Mouse (Mus musculus) limb, embryonic 12.5 days (tissue): ENCODE measurements at regions not wholly inside any gene's neighbourhood (a gene's known extent, or its start where the extent isn't known, plus 50 kb on each side); places are given as distances from the start of the nearest gene placed in this dataset.
A peak's percentile ranks its signal among the peaks of the same experiment; 100 is the strongest.

ENCODE experiments used
- ATAC-seq: fragments of 200-750 bp; cut with Nextera tagmentation; 2 replicates; pipeline ENCODE4 v1.8.0; 2017; ENCODE audit warnings: low read depth, moderate TSS enrichment; ENCODE audit not compliant: insufficient number of reproducible peaks, insufficient read depth, low FRiP score, low TSS enrichment
- H3K27ac ChIP-seq: fragments of 300-500 bp; sonication (generic); 2 replicates; pipeline ENCODE4 v1.5.1; 2016; ENCODE audit warnings: mild to moderate bottlenecking, moderate library complexity
- H3K27me3 ChIP-seq: fragments of 300-500 bp; sonication (generic); 2 replicates; pipeline ENCODE4 v1.6.1; 2016; ENCODE audit warnings: mild to moderate bottlenecking, moderate library complexity
- H3K36me3 ChIP-seq: fragments of 300-500 bp; sonication (generic); 2 replicates; pipeline ENCODE4 v1.6.1; 2016; ENCODE audit warnings: mild to moderate bottlenecking, moderate library complexity
- H3K4me1 ChIP-seq: fragments of 300-500 bp; sonication (generic); replicated peaks from 2 replicates; pipeline ENCODE4 v1.6.1; 2016
- H3K4me2 ChIP-seq: fragments of 300-500 bp; sonication (generic); 2 replicates; pipeline ENCODE4 v1.6.1; 2016; ENCODE audit warnings: mild to moderate bottlenecking, moderate library complexity
- H3K4me3 ChIP-seq: fragments of 300-500 bp; sonication (generic); replicated peaks from 2 replicates; pipeline ENCODE4 v1.5.1; 2016; ENCODE audit warnings: mild to moderate bottlenecking
- H3K9ac ChIP-seq: fragments of 300-500 bp; sonication (generic); replicated peaks from 2 replicates; pipeline ENCODE4 v1.6.1; 2016; ENCODE audit warnings: mild to moderate bottlenecking, moderate library complexity
- H3K9me3 ChIP-seq: fragments of 300-500 bp; sonication (generic); 2 replicates; pipeline ENCODE4 v1.6.1; 2016; ENCODE audit warnings: mild to moderate bottlenecking, moderate library complexity
- WGBS: fragments of 180-500 bp; shearing (Covaris S2); methylation state at CpG from one replicate; pipeline ENCODE4 v1.1.7; 2016; 5-methylcytosine and 5-hydroxymethylcytosine counted together

GRCm38 (mm10) chr16:31583627-31584026, 79.6 kb upstream of the Dlg1 start:
- no peak overlapping the region for H3K4me3 ChIP-seq
- H3K36me3 ChIP-seq: no peaks in the 10 kb centered on the region
- no peak for ATAC-seq
- H3K4me2 ChIP-seq: no peak overlapping the region
- no peaks in the 10 kb centered on the region for H3K27me3 ChIP-seq
- no peak overlapping the region for H3K27ac ChIP-seq
- no peaks in the 10 kb centered on the region for H3K9me3 ChIP-seq
- WGBS: 91% methylated on average over 2 of the region's 2 CpGs
- H3K9ac ChIP-seq: no peak overlapping the region
- no peaks in the 10 kb centered on the region for H3K4me1 ChIP-seq

GRCm38 (mm10) chr16:31584216-31584823, 78.9 kb upstream of the Dlg1 start:
- no peak overlapping the region for H3K4me3 ChIP-seq
- H3K4me1 ChIP-seq: peaks cover 6% of the 10 kb centered on the region; the same call in 1 of the 2 replicates
- H3K9ac ChIP-seq: no peak overlapping the region
- no peak overlapping the region for H3K27ac ChIP-seq
- H3K36me3 ChIP-seq: no peaks in the 10 kb centered on the region
- WGBS: 73% methylated on average over 4 of the region's 4 CpGs
- no peak for ATAC-seq
- no peak overlapping the region for H3K4me2 ChIP-seq
- no peaks in the 10 kb centered on the region for H3K27me3 ChIP-seq
- H3K9me3 ChIP-seq: no peaks in the 10 kb centered on the region

- WGBS: 10% methylated on average over 1 of the region's 1 CpGs
Observed at GRCm38 (mm10) chr16:31587036-31587435, 76.2 kb upstream of the Dlg1 start.

DNA sequence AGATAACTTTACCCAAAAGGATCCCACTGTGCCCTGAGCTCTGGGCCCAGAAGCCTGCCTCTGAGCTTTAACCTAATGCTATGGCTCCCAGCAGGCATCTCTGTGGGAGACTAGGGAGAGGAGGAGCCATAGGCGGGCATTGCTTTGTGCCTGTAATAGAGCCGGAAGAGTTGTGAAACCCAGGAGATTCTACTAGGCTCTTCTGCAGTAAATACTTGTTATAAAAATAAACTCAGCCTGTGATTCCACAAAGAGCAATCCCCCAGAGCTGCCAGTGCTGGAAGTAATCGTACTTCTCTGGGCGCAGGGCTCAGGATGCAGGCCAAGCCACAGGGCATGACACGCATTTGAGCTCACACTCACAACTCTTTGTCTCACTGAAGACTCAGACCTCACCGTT, 73.7 kb upstream of the Dlg1 start:
- peak overlapping the region; percentile 62 for H3K27ac ChIP-seq
- H3K27me3 ChIP-seq: no peaks in the 10 kb centered on the region
- no peaks in the 10 kb centered on the region for H3K36me3 ChIP-seq
- H3K4me2 ChIP-seq: no peak overlapping the region
- H3K4me3 ChIP-seq: no peak overlapping the region
- H3K9ac ChIP-seq: no peak overlapping the region
- no peaks in the 10 kb centered on the region for H3K9me3 ChIP-seq
- no peak for ATAC-seq
- H3K4me1 ChIP-seq: peaks cover 46% of the 10 kb centered on the region
- WGBS: 32% methylated on average over 6 of the region's 6 CpGs

More at GRCm38 (mm10) chr16:31587036-31587435, 76.2 kb upstream of the Dlg1 start:
- no peaks in the 10 kb centered on the region for H3K9me3 ChIP-seq
- no peak for ATAC-seq
- no peak overlapping the region for H3K4me3 ChIP-seq
- no peak overlapping the region for H3K9ac ChIP-seq
- H3K36me3 ChIP-seq: no peaks in the 10 kb centered on the region
- peaks cover 27% of the 10 kb centered on the region for H3K4me1 ChIP-seq
- no peak overlapping the region for H3K27ac ChIP-seq
- no peak overlapping the region for H3K4me2 ChIP-seq
- no peaks in the 10 kb centered on the region for H3K27me3 ChIP-seq

DNA sequence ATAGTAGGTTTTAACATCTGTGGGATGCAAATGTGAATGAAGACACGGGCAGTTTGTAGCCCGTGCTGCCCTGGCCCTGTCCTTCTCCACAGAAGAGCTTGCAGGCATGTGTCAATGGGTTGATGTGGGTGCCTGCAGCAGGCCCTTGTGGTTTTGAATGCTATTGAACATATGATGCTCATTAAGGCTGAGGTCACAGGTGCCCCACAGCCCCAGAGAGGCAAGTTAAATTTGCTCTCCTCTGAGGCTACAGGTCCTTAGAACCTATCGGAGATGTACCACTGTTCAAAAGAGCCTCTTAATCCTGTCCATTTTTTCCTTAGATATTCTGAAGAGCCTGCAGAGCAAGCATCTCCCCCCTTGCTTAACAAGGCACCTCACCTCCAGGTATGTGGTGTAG, 71.7 kb upstream of the Dlg1 start:
- Histone ChIP-seq H3K4me1 (peaks cover 46% of the 10 kb centered on the region), H3K9me3 (no peaks in the 10 kb centered on the region), H3K4me2 (peak overlapping the region; percentile 42), H3K27me3 (no peaks in the 10 kb centered on the region), H3K9ac (no peak overlapping the region), H3K36me3 (no peaks in the 10 kb centered on the region), H3K27ac (peak overlapping the region; percentile 90), H3K4me3 (no peak overlapping the region)
- 18% methylated on average over 3 of the region's 3 CpGs for WGBS
- ATAC-seq: peak; percentile 41

- H3K27me3 ChIP-seq: no peaks in the 10 kb centered on the region
- 3% methylated on average over 7 of the region's 7 CpGs for WGBS
- H3K4me2 ChIP-seq: peak overlapping the region; percentile 42
- H3K4me1 ChIP-seq: peaks cover 46% of the 10 kb centered on the region
- ATAC-seq: peak; percentile 95
- H3K36me3 ChIP-seq: no peaks in the 10 kb centered on the region
- peak overlapping the region; percentile 90 for H3K27ac ChIP-seq
- H3K9me3 ChIP-seq: no peaks in the 10 kb centered on the region
- no peak overlapping the region for H3K9ac ChIP-seq
- H3K4me3 ChIP-seq: no peak overlapping the region; the same call in 1 of the 2 replicates
Observed at GRCm38 (mm10) chr16:31592014-31592871, 71.0 kb upstream of the Dlg1 start.

DNA sequence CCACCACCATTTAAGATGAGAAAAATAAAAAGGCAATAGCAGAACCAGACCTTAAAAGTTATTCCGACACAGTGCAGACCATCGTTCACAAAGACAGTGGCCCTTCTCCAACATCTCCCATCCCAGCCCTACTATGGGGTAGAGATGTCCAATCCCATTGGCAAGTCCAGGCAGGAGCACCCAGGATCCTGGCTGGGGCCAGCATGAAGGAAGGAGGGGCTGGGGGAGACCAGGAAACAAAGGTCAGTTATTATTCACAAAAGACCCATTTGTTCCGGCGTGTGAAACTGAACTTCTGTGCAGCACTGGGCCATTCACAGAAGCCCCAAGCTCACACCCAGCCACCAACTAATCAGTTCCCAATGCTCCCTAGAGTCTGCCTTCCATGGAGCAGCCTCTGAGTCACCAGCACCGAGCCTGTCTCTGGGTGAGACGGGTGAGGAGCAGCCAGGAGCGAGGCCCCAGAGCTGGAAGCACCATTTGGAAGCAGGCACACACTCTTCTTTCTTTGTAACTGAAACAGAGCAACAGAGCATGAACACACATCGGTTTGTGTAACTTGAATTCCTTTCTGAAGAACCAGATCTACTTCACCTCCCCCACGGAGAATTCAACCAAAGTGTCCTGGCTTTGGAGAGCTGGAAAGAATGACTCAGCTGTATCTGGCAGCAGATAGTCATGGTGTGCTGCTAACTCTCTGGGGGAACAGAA, 70.1 kb upstream of the Dlg1 start:
- ATAC-seq: no peak
- no peaks in the 10 kb centered on the region for H3K36me3 ChIP-seq
- H3K4me2 ChIP-seq: peak overlapping the region; percentile 42; the same call in 1 of the 2 replicates
- peak overlapping the region; percentile 90 for H3K27ac ChIP-seq
- WGBS: 37% methylated on average over 9 of the region's 9 CpGs
- 0 out of 2 replicates have a peak overlapping the region, but pooled peaks have one; percentile 0 for H3K9ac ChIP-seq
- no peaks in the 10 kb centered on the region for H3K27me3 ChIP-seq
- H3K4me3 ChIP-seq: no peak overlapping the region
- H3K4me1 ChIP-seq: peaks cover 46% of the 10 kb centered on the region
- no peaks in the 10 kb centered on the region for H3K9me3 ChIP-seq

GRCm38 (mm10) chr16:31597965-31598364, 65.3 kb upstream of the Dlg1 start:
- Histone ChIP-seq H3K9me3 (no peaks in the 10 kb centered on the region), H3K27me3 (no peaks in the 10 kb centered on the region), H3K27ac (no peak overlapping the region), H3K36me3 (no peaks in the 10 kb centered on the region), H3K9ac (no peak overlapping the region), H3K4me2 (no peak overlapping the region), H3K4me1 (peaks cover 10% of the 10 kb centered on the region), H3K4me3 (no peak overlapping the region)
- ATAC-seq: no peak
- 87% methylated on average over 5 of the region's 5 CpGs for WGBS

DNA sequence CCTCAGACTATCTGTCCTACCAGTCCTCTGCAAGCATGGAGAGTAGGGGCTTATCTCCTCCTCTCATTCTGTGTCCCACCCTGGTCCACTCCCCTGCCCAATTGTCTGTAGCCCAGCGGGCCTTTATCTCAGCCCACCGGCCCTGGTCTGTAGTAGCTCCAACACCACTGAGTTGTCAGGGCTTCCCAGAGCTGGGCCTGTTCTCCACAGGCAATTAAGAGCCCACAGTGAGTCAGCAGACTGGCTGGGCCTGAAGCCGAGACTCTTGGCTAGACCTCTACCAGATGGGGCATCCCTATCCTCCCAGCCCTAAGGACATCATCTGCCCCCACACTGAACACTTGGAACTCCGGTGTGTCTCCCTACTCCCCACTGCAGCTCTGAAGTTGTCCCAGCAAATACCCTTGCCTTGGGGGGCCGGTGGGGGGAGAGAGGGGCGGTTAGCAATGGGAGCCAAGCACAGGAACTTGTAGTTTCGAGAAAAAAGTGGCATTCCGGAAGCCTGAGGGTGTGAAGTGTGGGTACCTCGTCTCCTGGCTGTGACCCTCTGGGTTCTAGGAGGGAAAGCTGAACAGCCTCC, 64.7 kb upstream of the Dlg1 start:
- H3K27me3 ChIP-seq: no peaks in the 10 kb centered on the region
- no peak overlapping the region for H3K9ac ChIP-seq
- ATAC-seq: no peak
- H3K4me3 ChIP-seq: no peak overlapping the region
- H3K27ac ChIP-seq: no peak overlapping the region
- 83% methylated on average over 9 of the region's 9 CpGs for WGBS
- peaks cover 5% of the 10 kb centered on the region for H3K4me1 ChIP-seq
- no peaks in the 10 kb centered on the region for H3K36me3 ChIP-seq
- H3K9me3 ChIP-seq: no peaks in the 10 kb centered on the region
- no peak overlapping the region for H3K4me2 ChIP-seq

DNA sequence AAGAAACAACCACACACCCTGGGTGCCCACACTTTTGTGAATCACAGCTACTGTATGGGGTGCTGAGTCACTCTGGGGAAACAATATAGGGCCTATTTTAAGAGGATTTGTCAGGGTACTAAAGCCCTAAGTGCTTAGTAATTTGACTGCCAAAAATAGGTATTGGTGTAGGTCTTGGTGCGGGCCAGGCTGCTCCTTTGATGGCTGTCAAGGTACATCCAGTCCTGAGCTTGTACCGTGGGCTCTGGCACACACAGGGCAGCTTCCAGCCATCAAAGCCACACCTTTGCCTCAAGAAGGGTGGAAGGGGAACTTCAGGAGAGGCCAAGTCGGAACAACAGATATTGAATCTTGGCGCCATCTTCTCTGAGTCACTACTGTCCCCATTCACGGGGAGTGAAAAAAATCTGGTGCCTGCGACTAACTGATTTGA, 64.2 kb upstream of the Dlg1 start:
- H3K4me3 ChIP-seq: no peak overlapping the region
- WGBS: 89% methylated on average over 6 of the region's 6 CpGs

GRCm38 (mm10) chr16:31601278-31601677, 62.0 kb upstream of the Dlg1 start:
- Histone ChIP-seq H3K9me3 (no peaks in the 10 kb centered on the region), H3K36me3 (no peaks in the 10 kb centered on the region), H3K4me3 (no peak overlapping the region), H3K9ac (no peak overlapping the region), H3K4me2 (no peak overlapping the region), H3K27ac (no peak overlapping the region), H3K27me3 (no peaks in the 10 kb centered on the region), H3K4me1 (no peaks in the 10 kb centered on the region)
- 92% methylated on average over 3 of the region's 3 CpGs for WGBS
- ATAC-seq: no peak

More for the DNA sequence above, 64.2 kb upstream of the Dlg1 start:
- H3K36me3 ChIP-seq: no peaks in the 10 kb centered on the region
- H3K4me2 ChIP-seq: no peak overlapping the region
- no peaks in the 10 kb centered on the region for H3K4me1 ChIP-seq
- H3K9ac ChIP-seq: no peak overlapping the region
- H3K27ac ChIP-seq: no peak overlapping the region
- H3K27me3 ChIP-seq: no peaks in the 10 kb centered on the region
- no peaks in the 10 kb centered on the region for H3K9me3 ChIP-seq
- ATAC-seq: no peak
